Mouse (Mus musculus): ENCODE results near the gene Sord.

GRCm38 (mm10) chr2:122191849-122192248 lies 42.7 kb upstream of the Sord start:
- TF ChIP-seq MYOD1 (IDR thresholded peaks at IDR 0.05; ENCODE audit: control insufficient read depth, insufficient read length, low read depth) (no peak), USF1 (IDR thresholded peaks at IDR 0.05; ENCODE audit: low read depth) (no peak), CTCF (IDR thresholded peaks at IDR 0.05; ENCODE audit: control insufficient read depth, insufficient read depth, insufficient read length) (no peak), FOSL1 (IDR thresholded peaks at IDR 0.05; ENCODE audit: insufficient read depth, low read length, poor library complexity, severe bottlenecking) (no peak), MYOG (IDR thresholded peaks at IDR 0.05; ENCODE audit: control insufficient read depth, extremely low read depth, insufficient read length) (no peak), CEBPB (IDR thresholded peaks at IDR 0.05; ENCODE audit: low read depth) (no peak)
